Mouse (Mus musculus) forebrain, embryonic 14.5 days (tissue): Measurements from ENCODE around the gene Nol10. TPM values are rescaled to one million over a fixed set of nuclear protein-coding genes. Genes with fewer than 3 reads are reported as not detected.
A peak's percentile ranks its signal among the peaks of the same experiment; 100 is the strongest.

Experiments used
- ATAC-seq: fragments of 200-750 bp; cut with Nextera tagmentation; 2 replicates; pipeline ENCODE4 v1.8.0; 2017; ENCODE audit warnings: mild to moderate bottlenecking, moderate library complexity
- DNase-seq: peaks from one replicate; pipeline ENCODE4 v3.0.0-alpha.2; 2015; ENCODE audit warnings: low spot score
- H3K27ac ChIP-seq: fragments of 300-500 bp; sonication (generic); 2 replicates; pipeline ENCODE4 v1.5.1; 2014; ENCODE audit warnings: low read depth, mild to moderate bottlenecking, control low read depth, low read length, moderate library complexity
- H3K27me3 ChIP-seq: fragments of 300-500 bp; sonication (generic); replicated peaks from 2 replicates; pipeline ENCODE4 v1.6.1; 2014; ENCODE audit warnings: low read length, control low read depth, mixed read lengths; ENCODE audit not compliant: control insufficient read depth, insufficient read depth
- H3K36me3 ChIP-seq: fragments of 300-500 bp; sonication (generic); 2 replicates; pipeline ENCODE4 v1.6.1; 2014; ENCODE audit warnings: low read length, control low read depth; ENCODE audit not compliant: control insufficient read depth, insufficient read depth
- H3K4me1 ChIP-seq: fragments of 300-500 bp; sonication (generic); 2 replicates; pipeline ENCODE4 v1.6.1; 2014; ENCODE audit warnings: antibody characterized with exemption, low read length, control low read depth; ENCODE audit not compliant: control insufficient read depth, insufficient read depth
- H3K4me2 ChIP-seq: fragments of 300-500 bp; sonication (generic); 2 replicates; pipeline ENCODE4 v1.6.1; 2014; ENCODE audit warnings: mild to moderate bottlenecking, control low read depth, low read length
- H3K4me3 ChIP-seq: fragments of 300-500 bp; sonication (generic); 2 replicates; pipeline ENCODE4 v1.5.1; 2014; ENCODE audit warnings: low read depth, low read length, control low read depth
- H3K9ac ChIP-seq: fragments of 300-500 bp; sonication (generic); 2 replicates; pipeline ENCODE4 v1.6.1; 2014; ENCODE audit warnings: mild to moderate bottlenecking, low read length, control low read depth, moderate library complexity
- H3K9me3 ChIP-seq: fragments of 300-500 bp; sonication (generic); replicated peaks from 2 replicates; pipeline ENCODE4 v1.6.1; 2016; ENCODE audit warnings: low read length, control low read depth, mixed read lengths; ENCODE audit not compliant: control insufficient read depth
- WGBS: fragments of 180-500 bp; shearing (Covaris S2); extraction: QIAGEN DNeasy Blood & Tissue Kit; methylation state at CpG from one replicate; pipeline ENCODE4 v1.1.7; 2014; 5-methylcytosine and 5-hydroxymethylcytosine counted together
- polyA plus RNA-seq: library from polyadenylated mRNA; unstranded; fragments of >200 nt; fragmentation: Nextera tagmentation; extraction: Ambion mirVana; gene quantifications from 2 replicates; pipeline ENCODE4 v1.2.1, GENCODE M21; 2014

Nol10 gene
- polyA plus RNA-seq, 1 experiment from 2014 or later, result 19.5 TPM

DNA sequence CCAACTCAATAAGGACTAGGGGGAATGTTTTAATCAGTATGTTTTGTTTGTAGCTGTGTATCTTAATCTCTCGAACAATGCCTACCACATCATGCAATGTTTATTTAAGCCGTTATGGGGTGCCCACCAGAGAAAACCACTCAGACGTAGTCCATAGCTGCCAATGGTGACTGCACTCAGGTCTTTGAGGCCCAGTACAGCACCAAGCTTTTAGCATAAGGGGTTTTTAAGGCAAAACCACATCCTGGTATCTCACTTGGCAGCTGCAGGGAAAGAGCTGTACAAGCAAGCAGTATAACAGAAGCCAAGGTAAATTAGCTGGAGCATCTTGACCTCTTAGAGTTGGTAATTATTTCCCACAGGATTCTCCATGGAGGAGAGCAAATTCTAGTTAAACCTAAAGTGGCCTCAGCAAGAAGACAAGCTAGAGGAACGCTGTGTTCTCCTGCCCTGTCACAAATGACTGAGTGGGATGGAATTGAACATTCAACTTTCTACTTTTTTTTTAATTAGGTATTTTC is 83.6 kb downstream of the Nol10 start:
- no peaks in the 10 kb centered on the region for H3K9me3 ChIP-seq
- no peak overlapping the region for H3K27ac ChIP-seq
- H3K9ac ChIP-seq, result no peak overlapping the region
- ATAC-seq (no peak), DNase-seq (no peak)
- WGBS, result 86% methylated on average over 4 of the region's 4 CpGs
- no peaks in the 10 kb centered on the region for H3K27me3 ChIP-seq
- no peaks in the 10 kb centered on the region for H3K4me1 ChIP-seq
- peaks cover 37% of the 10 kb centered on the region for H3K36me3 ChIP-seq
- H3K4me3 ChIP-seq, result no peak overlapping the region
- H3K4me2 ChIP-seq, result no peak overlapping the region

DNA sequence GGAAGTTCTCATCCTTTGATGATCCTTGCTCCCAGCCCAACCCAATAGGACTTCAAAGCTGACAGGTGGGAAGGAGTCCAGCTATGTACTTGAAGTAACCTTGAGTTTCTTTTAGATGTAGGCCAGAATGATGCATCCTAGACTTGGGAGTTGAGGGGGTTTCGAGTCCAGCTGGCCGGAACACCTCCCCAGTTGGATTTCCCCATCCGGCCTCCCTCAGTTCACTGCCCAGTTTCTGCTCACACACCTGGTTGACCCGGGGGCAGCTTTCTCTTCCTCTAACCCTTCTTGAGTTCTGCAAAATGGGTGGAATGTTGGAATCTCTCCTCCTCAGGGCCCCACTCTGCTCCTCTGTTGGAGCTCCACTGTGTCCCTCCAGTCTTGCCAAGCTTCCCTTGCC is 85.5 kb downstream of the Nol10 start:
- Histone ChIP-seq H3K27me3 (no peaks in the 10 kb centered on the region), H3K4me1 (no peaks in the 10 kb centered on the region), H3K36me3 (peaks cover 31% of the 10 kb centered on the region), H3K4me3 (no peak overlapping the region), H3K4me2 (no peak overlapping the region), H3K9ac (no peak overlapping the region), H3K27ac (no peak overlapping the region), H3K9me3 (no peaks in the 10 kb centered on the region)
- no peak for DNase-seq
- no peak for ATAC-seq
- 93% methylated on average over 4 of the region's 4 CpGs for WGBS

DNA sequence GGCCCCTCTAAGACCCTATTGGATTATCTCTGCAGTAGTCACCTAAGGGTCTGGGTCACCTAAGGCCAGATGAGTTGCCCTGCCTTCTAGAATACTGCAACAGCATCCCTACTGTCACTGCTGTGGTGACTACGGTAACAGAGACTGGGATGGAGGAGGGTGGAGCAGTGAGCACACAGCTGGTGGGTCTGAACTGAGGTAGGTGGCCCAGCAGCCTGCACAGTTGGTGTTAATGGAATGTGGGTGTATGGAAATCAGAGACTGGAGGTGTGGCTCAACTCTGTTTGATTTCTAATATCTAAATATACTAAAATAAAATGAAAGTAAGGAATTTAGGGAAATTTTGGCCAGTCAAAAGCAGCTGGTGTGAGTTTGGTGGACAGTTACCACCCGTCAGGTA is 88.2 kb downstream of the Nol10 start:
- Histone ChIP-seq H3K9me3 (no peaks in the 10 kb centered on the region), H3K36me3 (peaks cover 10% of the 10 kb centered on the region; the same call in 1 of the 2 replicates), H3K4me2 (no peak overlapping the region), H3K9ac (no peak overlapping the region), H3K27ac (no peak overlapping the region), H3K4me3 (no peak overlapping the region), H3K4me1 (no peaks in the 10 kb centered on the region), H3K27me3 (no peaks in the 10 kb centered on the region)
- DNase-seq (no peak), ATAC-seq (no peak)
- 82% methylated on average over 2 of the region's 2 CpGs for whole genome bisulfite sequencing

DNA sequence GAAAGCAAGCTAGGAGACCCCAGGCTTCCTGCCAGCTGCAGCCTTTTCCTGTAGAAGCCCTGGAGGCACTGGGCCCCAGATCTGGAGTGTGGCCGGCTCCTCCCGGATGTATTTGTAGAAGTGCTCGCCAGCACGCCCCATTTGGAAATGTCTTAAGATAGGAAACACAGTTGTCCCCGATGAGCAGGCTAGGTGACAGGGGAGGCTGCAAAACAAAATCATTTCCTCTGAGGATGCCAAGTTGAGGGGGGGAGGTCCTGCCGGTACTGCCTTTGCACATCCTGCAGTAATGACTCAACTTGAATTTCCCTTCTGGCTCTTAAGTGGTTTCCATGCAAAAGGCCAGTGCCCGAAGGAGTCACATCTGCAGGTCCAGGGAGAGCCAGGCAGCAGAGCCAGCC is 92.0 kb downstream of the Nol10 start:
- Histone ChIP-seq H3K9me3 (no peaks in the 10 kb centered on the region), H3K27ac (no peak overlapping the region), H3K9ac (no peak overlapping the region), H3K4me2 (no peak overlapping the region), H3K4me3 (no peak overlapping the region), H3K36me3 (no peaks in the 10 kb centered on the region), H3K27me3 (no peaks in the 10 kb centered on the region), H3K4me1 (no peaks in the 10 kb centered on the region)
- DNase-seq (peak; percentile 42), ATAC-seq (peak; percentile 15; the same call in 1 of the 2 replicates)
- 58% methylated on average over 7 of the region's 7 CpGs for WGBS

DNA sequence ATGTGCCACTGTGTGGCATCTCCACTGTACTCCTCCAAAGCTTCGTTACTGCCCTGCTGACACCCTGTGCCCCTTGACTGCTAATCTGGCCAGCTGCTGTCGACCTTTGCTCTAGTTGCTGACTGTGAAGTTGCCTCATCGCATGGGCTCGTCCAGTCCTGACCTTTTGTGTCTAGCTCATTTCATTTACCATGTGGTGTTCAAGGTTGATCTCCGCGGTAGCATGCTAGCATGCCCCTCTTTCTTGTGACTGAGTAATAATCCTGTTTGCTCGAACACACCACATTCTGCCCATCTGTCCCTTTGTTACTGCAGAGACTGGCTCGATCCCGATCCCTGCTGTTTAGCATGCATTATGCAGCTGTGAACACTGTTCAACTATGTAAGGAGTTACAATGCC is 93.2 kb downstream of the Nol10 start:
- Histone ChIP-seq H3K9me3 (no peaks in the 10 kb centered on the region), H3K4me2 (no peak overlapping the region), H3K27ac (no peak overlapping the region), H3K4me1 (no peaks in the 10 kb centered on the region), H3K4me3 (no peak overlapping the region), H3K27me3 (no peaks in the 10 kb centered on the region), H3K36me3 (no peaks in the 10 kb centered on the region), H3K9ac (no peak overlapping the region)
- ATAC-seq (no peak), DNase-seq (no peak)
- 58% methylated on average over 9 of the region's 9 CpGs for WGBS

DNA sequence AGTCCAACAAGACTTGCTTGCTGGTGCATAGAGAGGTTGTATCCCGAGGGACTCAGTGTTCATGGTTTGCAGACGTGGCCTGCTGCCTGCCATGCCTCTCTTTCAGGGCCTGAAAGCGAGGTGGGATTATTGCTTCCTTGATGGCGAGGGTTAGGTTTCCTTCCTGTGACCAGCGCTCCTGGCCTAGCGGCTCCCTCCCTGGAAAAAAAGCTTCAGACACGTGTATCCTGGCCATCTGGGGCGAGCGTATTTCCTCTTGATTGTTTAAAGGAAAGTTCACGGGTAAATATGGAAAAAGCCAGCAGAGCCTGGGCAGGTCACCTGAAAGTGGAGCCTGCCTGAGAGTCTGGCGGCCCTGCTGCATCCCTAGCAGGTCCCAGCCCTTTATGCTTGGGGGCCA is 96.1 kb downstream of the Nol10 start:
- DNase-seq (no peak), ATAC-seq (no peak)
- Histone ChIP-seq H3K27ac (no peak overlapping the region), H3K4me3 (no peak overlapping the region), H3K4me2 (no peak overlapping the region), H3K9me3 (no peaks in the 10 kb centered on the region), H3K9ac (no peak overlapping the region), H3K4me1 (no peaks in the 10 kb centered on the region), H3K36me3 (no peaks in the 10 kb centered on the region), H3K27me3 (no peaks in the 10 kb centered on the region)
- WGBS, result 79% methylated on average over 11 of the region's 11 CpGs

DNA sequence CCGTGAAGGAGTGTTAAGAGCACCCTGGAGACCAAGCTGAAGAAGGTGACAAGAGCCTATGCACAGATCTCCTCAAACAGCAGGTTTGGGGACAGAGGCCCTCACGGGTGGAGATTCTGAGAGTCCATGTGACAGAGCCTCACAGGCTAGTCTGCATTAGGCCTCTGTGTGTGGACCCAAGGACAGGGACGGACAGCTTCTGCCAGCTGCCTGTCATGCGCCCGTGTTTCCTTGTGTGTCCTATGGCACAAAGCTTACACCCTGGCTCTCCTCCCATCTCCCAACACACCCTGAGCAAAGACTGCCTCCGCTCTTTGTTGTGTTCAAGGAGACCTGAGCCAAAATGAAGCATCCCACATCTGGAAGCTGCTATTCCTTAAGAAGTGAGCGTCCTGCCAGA is 97.0 kb downstream of the Nol10 start:
- 90% methylated on average over 7 of the region's 7 CpGs for WGBS
- Histone ChIP-seq H3K36me3 (no peaks in the 10 kb centered on the region), H3K4me1 (no peaks in the 10 kb centered on the region), H3K9ac (no peak overlapping the region), H3K9me3 (no peaks in the 10 kb centered on the region), H3K27ac (no peak overlapping the region), H3K27me3 (no peaks in the 10 kb centered on the region), H3K4me3 (no peak overlapping the region), H3K4me2 (no peak overlapping the region)
- ATAC-seq (no peak), DNase-seq (no peak)

DNA sequence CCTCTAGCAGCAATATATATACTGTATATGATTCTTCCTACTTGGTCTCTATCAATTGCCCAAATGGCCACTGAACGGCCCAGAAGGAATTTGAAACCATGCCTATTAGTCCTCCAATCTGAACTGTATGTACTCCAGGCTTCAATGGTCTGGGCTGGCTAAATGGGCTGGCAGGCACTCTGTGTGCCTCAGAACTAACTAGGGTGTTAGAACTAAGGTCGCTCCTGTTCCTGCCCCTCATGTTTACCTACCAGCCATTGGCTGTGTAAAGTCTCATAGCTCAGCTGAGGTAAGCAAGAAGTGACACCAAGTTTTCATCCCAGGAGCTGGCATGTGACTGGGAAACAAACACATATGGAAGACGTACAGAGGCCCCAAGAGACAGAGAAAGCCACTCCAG is 100.5 kb downstream of the Nol10 start:
- DNase-seq (no peak), ATAC-seq (no peak)
- 89% methylated on average over 3 of the region's 3 CpGs for WGBS
- Histone ChIP-seq H3K4me3 (no peak overlapping the region), H3K9me3 (no peaks in the 10 kb centered on the region), H3K9ac (no peak overlapping the region), H3K27me3 (no peaks in the 10 kb centered on the region), H3K36me3 (no peaks in the 10 kb centered on the region), H3K27ac (no peak overlapping the region), H3K4me2 (no peak overlapping the region), H3K4me1 (no peaks in the 10 kb centered on the region)

DNA sequence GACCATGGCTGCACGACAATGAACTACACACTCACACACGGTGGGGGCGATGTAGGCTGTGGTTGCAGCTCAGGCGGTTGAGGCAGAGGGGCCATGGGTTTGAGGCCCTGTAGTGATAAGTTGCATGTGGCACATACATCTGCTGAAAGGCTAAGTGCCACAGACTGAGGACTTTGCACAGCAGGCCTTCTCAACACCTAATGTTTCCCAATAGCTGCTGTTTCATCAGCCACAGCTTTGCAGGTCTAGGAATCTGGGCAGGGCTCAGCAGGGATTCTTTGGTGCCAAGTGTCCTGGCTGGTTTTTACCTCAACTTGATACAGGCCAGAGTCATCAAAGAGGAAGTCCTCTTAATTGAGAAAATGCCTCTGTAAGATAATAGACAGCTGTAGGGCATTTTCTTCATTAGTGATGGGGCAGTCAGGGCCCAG is 101.4 kb downstream of the Nol10 start:
- Histone ChIP-seq H3K9ac (no peak overlapping the region), H3K9me3 (no peaks in the 10 kb centered on the region), H3K27ac (no peak overlapping the region), H3K36me3 (no peaks in the 10 kb centered on the region), H3K4me1 (no peaks in the 10 kb centered on the region), H3K4me3 (no peak overlapping the region), H3K4me2 (no peak overlapping the region), H3K27me3 (no peaks in the 10 kb centered on the region)
- no peak for ATAC-seq
- WGBS, result 93% methylated on average over 4 of the region's 4 CpGs
- DNase-seq, result no peak
